In genomic region chr12:49737100-49737499, GRCm38 (mm10) we compare ENCODE assay signal across 23 mouse cellular contexts.
A peak's percentile ranks its signal among the peaks of the same experiment; 100 is the strongest.
DNase-seq lines count a peak whose midpoint lies in the region; ATAC-seq lines count a peak whose summit lies in the region.
"Had no signal": no experiment of that assay in that cellular context is flagged by ENCODE, and none has a peak within 500 bp of the region (broad histone marks: within the 10 kb centered on the region; RNA-seq: fewer than 3 reads in every experiment).

No protein-coding gene starts in this region.

- H3K4me3 ChIP-seq in forebrain, embryonic 14.5 days (ENCODE audit: low read depth, low read length): no peak overlapping the region
- H3K4me3 ChIP-seq in forebrain, embryonic 10.5 days: no peak overlapping the region
- H3K4me3 ChIP-seq: forebrain, embryonic 12.5 days; heart, embryonic 13.5 days; limb, embryonic 15.5 days; liver, embryonic 15.5 days; midbrain, embryonic 15.5 days; myocyte had no signal

- WGBS in forebrain, embryonic 14.5 days: 80% methylated on average over 4 of the region's 4 CpGs
- WGBS in forebrain, embryonic 10.5 days: 91% methylated on average over 4 of the region's 4 CpGs

- H3K27me3 ChIP-seq in forebrain, embryonic 14.5 days (replicated peaks; ENCODE audit: control insufficient read depth, insufficient read depth, low read length): no peaks in the 10 kb centered on the region
- no peaks in the 10 kb centered on the region for H3K27me3 ChIP-seq in forebrain, embryonic 10.5 days (ENCODE audit: poor library complexity, severe bottlenecking)
- H3K27me3 ChIP-seq: forebrain, embryonic 12.5 days; heart, embryonic 13.5 days; limb, embryonic 15.5 days; liver, embryonic 15.5 days; midbrain, embryonic 15.5 days had no signal

- peak; percentile 33 for DNase-seq in forebrain, embryonic 14.5 days (ENCODE audit: low spot score)
- DNase-seq in forebrain, embryonic 10.5 days (ENCODE audit: extremely low spot score, low spot score): no peak
- peak; percentile 9 for DNase-seq in kidney, postnatal 10 days
- no peak for DNase-seq in kidney, adult 9 months
- DNase-seq in NIH3T3 (ENCODE audit: low read depth): peak; percentile 2
- peak; percentile 33 for DNase-seq in kidney, postnatal 14 days
- no peak for DNase-seq in heart, adult 11 months
- DNase-seq: adrenal gland, postnatal 14 days; cerebellum, adult 18-20 months; cerebellum, postnatal 25 days; gastrocnemius, postnatal 10 days; heart, adult 18-20 months; heart, postnatal 36 days; thymus, postnatal 25 days had no signal

- no peaks in the 10 kb centered on the region for H3K36me3 ChIP-seq in forebrain, embryonic 14.5 days (ENCODE audit: control insufficient read depth, insufficient read depth, low read length)
- H3K36me3 ChIP-seq in forebrain, embryonic 10.5 days (replicated peaks): no peaks in the 10 kb centered on the region
- H3K36me3 ChIP-seq: forebrain, embryonic 12.5 days; heart, embryonic 13.5 days; limb, embryonic 15.5 days; liver, embryonic 15.5 days; midbrain, embryonic 15.5 days had no signal

- no peaks in the 10 kb centered on the region for H3K9me3 ChIP-seq in forebrain, embryonic 14.5 days (replicated peaks; ENCODE audit: control insufficient read depth, low read length)
- no peaks in the 10 kb centered on the region for H3K9me3 ChIP-seq in forebrain, embryonic 10.5 days
- H3K9me3 ChIP-seq: forebrain, embryonic 12.5 days; heart, embryonic 13.5 days; limb, embryonic 15.5 days; liver, embryonic 15.5 days; midbrain, embryonic 15.5 days had no signal

- ATAC-seq in forebrain, embryonic 14.5 days: no peak
- ATAC-seq: activated CD4-positive, CD25-positive, alpha-beta regulatory T cell, adult 4 months; CD4-positive, CD25-positive, alpha-beta regulatory T cell, adult 4 months; hindbrain, embryonic 16.5 days; midbrain, embryonic 15.5 days had no signal

- no peak overlapping the region for H3K9ac ChIP-seq in forebrain, embryonic 14.5 days (ENCODE audit: low read length)
- H3K9ac ChIP-seq: forebrain, embryonic 12.5 days; heart, embryonic 13.5 days; limb, embryonic 15.5 days; liver, embryonic 15.5 days; midbrain, embryonic 15.5 days had no signal

- H3K27ac ChIP-seq in forebrain, embryonic 14.5 days (ENCODE audit: low read depth, low read length): no peak overlapping the region
- no peak overlapping the region for H3K27ac ChIP-seq in forebrain, embryonic 10.5 days
- H3K27ac ChIP-seq: forebrain, embryonic 12.5 days; heart, embryonic 13.5 days; limb, embryonic 15.5 days; liver, embryonic 15.5 days; midbrain, embryonic 15.5 days had no signal

- H3K4me1 ChIP-seq in forebrain, embryonic 14.5 days (ENCODE audit: control insufficient read depth, insufficient read depth, low read length): no peaks in the 10 kb centered on the region
- no peaks in the 10 kb centered on the region for H3K4me1 ChIP-seq in forebrain, embryonic 10.5 days
- H3K4me1 ChIP-seq: heart, embryonic 13.5 days; limb, embryonic 15.5 days; liver, embryonic 15.5 days; midbrain, embryonic 15.5 days had no signal

- H3K4me2 ChIP-seq in forebrain, embryonic 14.5 days (ENCODE audit: low read length): no peak overlapping the region
- H3K4me2 ChIP-seq: forebrain, embryonic 12.5 days; heart, embryonic 13.5 days; limb, embryonic 15.5 days; liver, embryonic 15.5 days; midbrain, embryonic 15.5 days had no signal

Comparison
In these comparisons a context has a peak if more than half of its experiments do, and no peak if none do; other contexts are left out.
1. DNase-seq: peak in forebrain, embryonic 14.5 days (single experiment), kidney, postnatal 10 days (single experiment), NIH3T3 (single experiment) and kidney, postnatal 14 days (single experiment); none in forebrain, embryonic 10.5 days (single experiment), kidney, adult 9 months (single experiment) and heart, adult 11 months (single experiment).